Mouse (Mus musculus) heart, embryonic 14.5 days (tissue): ENCODE results near the gene Rapgef2. TPM values are rescaled to one million over a fixed set of nuclear protein-coding genes. Genes with fewer than 3 reads are reported as not detected.

Experiments used
- ATAC-seq: fragments of 200-750 bp; cut with Nextera tagmentation; 2 replicates; pipeline ENCODE4 v1.8.0; 2017; ENCODE audit warnings: low read depth, moderate TSS enrichment; ENCODE audit not compliant: insufficient number of reproducible peaks, insufficient read depth, low FRiP score
- H3K27ac ChIP-seq, 2 experiments: fragments of 200-500 bp in 1 of 2; fragments of 300-500 bp in 1 of 2; sonication (generic) in 1 of 2; replicated peaks in 1 of 2; 2 replicates each; pipeline ENCODE4 v1.5.1; 2012 to 2014; ENCODE audit warnings: low read depth in 2 of 2, low read length in 2 of 2, control low read depth in 1 of 2, mild to moderate bottlenecking in 1 of 2, mixed read lengths in 1 of 2; ENCODE audit not compliant: control insufficient read depth in 1 of 2, insufficient read depth in 1 of 2
- H3K27me3 ChIP-seq: fragments of 300-500 bp; sonication (generic); 2 replicates; pipeline ENCODE4 v1.6.1; 2014; ENCODE audit warnings: mild to moderate bottlenecking, low read length, control low read depth; ENCODE audit not compliant: control insufficient read depth, insufficient read depth
- H3K36me3 ChIP-seq: fragments of 300-500 bp; sonication (generic); 2 replicates; pipeline ENCODE4 v1.6.1; 2014; ENCODE audit warnings: mild to moderate bottlenecking, control low read depth, low read length, mixed read lengths; ENCODE audit not compliant: control insufficient read depth, insufficient read depth
- H3K4me1 ChIP-seq, 2 experiments: fragments of 200-500 bp in 1 of 2; fragments of 300-500 bp in 1 of 2; sonication (generic) in 1 of 2; 2 replicates each; pipeline ENCODE4 v1.6.1; 2012 to 2014; ENCODE audit warnings: low read length in 2 of 2, control low read depth in 1 of 2, mixed read lengths in 1 of 2; ENCODE audit not compliant: control insufficient read depth in 2 of 2, insufficient read depth in 2 of 2
- H3K4me2 ChIP-seq: fragments of 300-500 bp; sonication (generic); 2 replicates; pipeline ENCODE4 v1.6.1; 2014; ENCODE audit warnings: mild to moderate bottlenecking, low read length
- H3K4me3 ChIP-seq, 2 experiments: fragments of 200-500 bp in 1 of 2; fragments of 300-500 bp in 1 of 2; sonication (generic) in 1 of 2; 2 replicates each; pipeline ENCODE4 v1.5.1; 2012 to 2014; ENCODE audit warnings: low read length in 2 of 2, mild to moderate bottlenecking in 2 of 2, control low read depth in 1 of 2, low read depth in 1 of 2, moderate library complexity in 1 of 2; ENCODE audit not compliant: control insufficient read depth in 1 of 2, insufficient read depth in 1 of 2
- H3K9ac ChIP-seq: fragments of 300-500 bp; sonication (generic); 2 replicates; pipeline ENCODE4 v1.6.1; 2014; ENCODE audit warnings: mild to moderate bottlenecking, low read length
- H3K9me3 ChIP-seq: fragments of 300-500 bp; sonication (generic); 2 replicates; pipeline ENCODE4 v1.6.1; 2016; ENCODE audit warnings: low read length, control low read depth; ENCODE audit not compliant: control insufficient read depth
- WGBS: fragments of 180-500 bp; shearing (Covaris S2); extraction: QIAGEN DNeasy Blood & Tissue Kit; methylation state at CpG from one replicate; pipeline ENCODE4 v1.1.7; 2014; 5-methylcytosine and 5-hydroxymethylcytosine counted together
- polyA plus RNA-seq: library from polyadenylated mRNA; unstranded; fragments of >200 nt; fragmentation: Nextera tagmentation; extraction: Ambion mirVana; gene quantifications from 2 replicates; pipeline ENCODE4 v1.2.1, GENCODE M21; 2014

Gene Rapgef2
- polyA plus RNA-seq, 1 experiment from 2014 or later, result 7.3 TPM

GRCm38 (mm10) chr3:79110153-79110552, 176.2 kb downstream of the Rapgef2 start:
- ATAC-seq, result no peak
- H3K27me3 ChIP-seq, result no peaks in the 10 kb centered on the region
- peaks cover 6% of the 10 kb centered on the region; the same call in 1 of the 2 replicates for H3K36me3 ChIP-seq
- H3K4me3 ChIP-seq, result no peak overlapping the region
- H3K9ac ChIP-seq, result no peak overlapping the region
- H3K4me2 ChIP-seq, result no peak overlapping the region
- no peaks in the 10 kb centered on the region for H3K9me3 ChIP-seq
- 94% methylated on average over 6 of the region's 6 CpGs for WGBS
- H3K27ac ChIP-seq, result no peak overlapping the region
- no peaks in the 10 kb centered on the region for H3K4me1 ChIP-seq

- Histone ChIP-seq H3K4me2 (no peak overlapping the region), H3K36me3 (peaks cover 15% of the 10 kb centered on the region)
Observed at GRCm38 (mm10) chr3:79108246-79108645, 178.1 kb downstream of the Rapgef2 start.

GRCm38 (mm10) chr3:79106360-79106759, 180.0 kb downstream of the Rapgef2 start:
- Histone ChIP-seq H3K9ac (no peak overlapping the region), H3K4me3 (no peak overlapping the region), H3K4me1 (peaks cover 11 to 18% of the 10 kb centered on the region in 2 experiments), H3K27ac (no peak overlapping the region), H3K9me3 (no peaks in the 10 kb centered on the region), H3K4me2 (no peak overlapping the region), H3K36me3 (peaks cover 13% of the 10 kb centered on the region), H3K27me3 (no peaks in the 10 kb centered on the region)
- no peak for ATAC-seq
- 90% methylated on average over 2 of the region's 2 CpGs for WGBS

More at GRCm38 (mm10) chr3:79108246-79108645, 178.1 kb downstream of the Rapgef2 start:
- Histone ChIP-seq H3K27me3 (no peaks in the 10 kb centered on the region), H3K9me3 (no peaks in the 10 kb centered on the region), H3K4me3 (no peak overlapping the region), H3K27ac (no peak overlapping the region), H3K9ac (no peak overlapping the region), H3K4me1 (no peaks in the 10 kb centered on the region)
- ATAC-seq, result no peak
- 89% methylated on average over 6 of the region's 6 CpGs for WGBS

- Histone ChIP-seq H3K36me3 (peaks cover 17% of the 10 kb centered on the region), H3K4me3 (no peak overlapping the region), H3K4me2 (no peak overlapping the region), H3K9ac (no peak overlapping the region), H3K9me3 (no peaks in the 10 kb centered on the region), H3K4me1 (peaks cover 12 to 22% of the 10 kb centered on the region in 2 experiments), H3K27ac (no peak overlapping the region), H3K27me3 (no peaks in the 10 kb centered on the region)
- ATAC-seq, result no peak
- WGBS, result 90% methylated on average over 9 of the region's 9 CpGs
Observed at GRCm38 (mm10) chr3:79103604-79104003, 182.7 kb downstream of the Rapgef2 start.

GRCm38 (mm10) chr3:79101737-79102136, 184.6 kb downstream of the Rapgef2 start:
- H3K9ac ChIP-seq, result no peak overlapping the region
- peak overlapping the region; percentile 39 for H3K4me2 ChIP-seq

DNA sequence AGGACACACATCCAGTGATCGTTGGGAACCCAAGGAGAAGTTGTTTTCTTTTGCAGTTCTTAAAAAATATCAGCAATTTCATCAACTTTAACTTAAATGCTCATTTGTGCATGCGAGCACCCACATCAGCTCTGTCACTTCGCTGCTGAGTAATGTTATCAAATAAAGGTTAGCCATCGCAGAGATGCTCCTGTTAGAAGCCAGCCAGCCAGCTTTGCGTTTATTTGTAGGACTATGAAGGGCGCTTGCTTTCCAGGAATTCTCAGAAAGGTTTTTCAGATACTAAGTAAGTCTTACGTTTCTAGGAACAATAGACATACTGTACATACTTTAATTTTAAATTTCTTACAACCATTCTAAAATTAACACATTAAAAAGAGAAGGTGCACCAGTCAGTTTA, 185.5 kb downstream of the Rapgef2 start:
- Histone ChIP-seq H3K27me3 (no peaks in the 10 kb centered on the region), H3K9me3 (no peaks in the 10 kb centered on the region), H3K9ac (no peak overlapping the region), H3K4me3 (no peak overlapping the region), H3K36me3 (peaks cover 30% of the 10 kb centered on the region), H3K27ac (no peak overlapping the region), H3K4me1 (peaks cover 12 to 22% of the 10 kb centered on the region in 2 experiments), H3K4me2 (no peak overlapping the region)
- 79% methylated on average over 7 of the region's 7 CpGs for WGBS
- no peak for ATAC-seq

More at GRCm38 (mm10) chr3:79101737-79102136, 184.6 kb downstream of the Rapgef2 start:
- no peaks in the 10 kb centered on the region for H3K9me3 ChIP-seq
- H3K27ac ChIP-seq, result peak overlapping the region; percentile 68 to 81
- H3K4me1 ChIP-seq, result peaks cover 12 to 22% of the 10 kb centered on the region in 2 experiments
- 12% methylated on average over 6 of the region's 6 CpGs for WGBS
- ATAC-seq, result 0 out of 2 replicates have a peak, but pooled peaks have one; percentile 50
- H3K4me3 ChIP-seq, result no peak overlapping the region
- peaks cover 30% of the 10 kb centered on the region for H3K36me3 ChIP-seq
- no peaks in the 10 kb centered on the region for H3K27me3 ChIP-seq

DNA sequence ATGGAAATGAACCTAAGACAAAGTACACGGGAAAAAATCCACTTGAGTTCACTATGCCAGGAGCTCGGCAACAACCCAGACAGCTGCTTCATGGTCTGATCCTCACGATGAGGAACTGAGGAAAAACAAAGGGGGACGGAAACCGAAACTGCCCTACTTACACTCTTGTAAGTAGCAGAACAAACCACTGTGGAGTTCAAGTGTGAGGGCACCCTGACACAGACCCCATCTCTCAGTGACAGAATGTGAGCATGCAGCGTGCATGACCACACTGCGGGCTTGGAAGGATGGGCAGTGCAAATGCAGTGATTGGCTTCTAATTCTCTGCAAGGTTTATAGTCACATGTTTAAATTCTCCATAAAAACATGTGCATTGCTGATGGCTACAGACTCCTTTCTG, 197.2 kb downstream of the Rapgef2 start:
- Histone ChIP-seq H3K27ac (no peak overlapping the region), H3K9me3 (no peaks in the 10 kb centered on the region), H3K4me3 (no peak overlapping the region), H3K9ac (no peak overlapping the region), H3K27me3 (no peaks in the 10 kb centered on the region), H3K36me3 (peaks cover 96% of the 10 kb centered on the region), H3K4me1 (no peaks in the 10 kb centered on the region), H3K4me2 (no peak overlapping the region)
- 79% methylated on average over 7 of the region's 7 CpGs for WGBS
- ATAC-seq, result no peak

GRCm38 (mm10) chr3:79088461-79088860, 197.9 kb downstream of the Rapgef2 start:
- H3K9me3 ChIP-seq, result no peaks in the 10 kb centered on the region
- no peak for ATAC-seq
- no peak overlapping the region for H3K4me2 ChIP-seq
- no peak overlapping the region for H3K4me3 ChIP-seq
- peaks cover 98% of the 10 kb centered on the region for H3K36me3 ChIP-seq
- WGBS, result 90% methylated on average over 5 of the region's 5 CpGs
- H3K27me3 ChIP-seq, result no peaks in the 10 kb centered on the region
- H3K27ac ChIP-seq, result no peak overlapping the region
- H3K9ac ChIP-seq, result no peak overlapping the region
- no peaks in the 10 kb centered on the region for H3K4me1 ChIP-seq
